Mouse (Mus musculus) neural tube, embryonic 13.5 days (tissue): ENCODE data around the gene Atp6v1g2. TPM values are rescaled to one million over a fixed set of nuclear protein-coding genes. Genes with fewer than 3 reads are reported as not detected.

ENCODE experiments used
- ATAC-seq: fragments of 200-750 bp; cut with Nextera tagmentation; 2 replicates; pipeline ENCODE4 v1.8.0; 2017; ENCODE audit warnings: low read depth, mild to moderate bottlenecking, moderate TSS enrichment, moderate library complexity
- H3K27ac ChIP-seq: fragments of 300-500 bp; sonication (generic); replicated peaks from 2 replicates; pipeline ENCODE4 v1.5.1; 2015; ENCODE audit warnings: moderate library complexity, mild to moderate bottlenecking, inconsistent platforms
- H3K27me3 ChIP-seq: fragments of 300-500 bp; sonication (generic); 2 replicates; pipeline ENCODE4 v1.6.1; 2015; ENCODE audit warnings: mild to moderate bottlenecking, inconsistent platforms
- H3K36me3 ChIP-seq: fragments of 300-500 bp; sonication (generic); 2 replicates; pipeline ENCODE4 v1.6.1; 2015; ENCODE audit warnings: mild to moderate bottlenecking, inconsistent platforms
- H3K4me1 ChIP-seq: fragments of 300-500 bp; sonication (generic); replicated peaks from 2 replicates; pipeline ENCODE4 v1.6.1; 2015; ENCODE audit warnings: inconsistent platforms
- H3K4me2 ChIP-seq: fragments of 300-500 bp; sonication (generic); 2 replicates; pipeline ENCODE4 v1.6.1; 2015; ENCODE audit warnings: inconsistent platforms, mild to moderate bottlenecking, moderate library complexity
- H3K4me3 ChIP-seq: fragments of 300-500 bp; sonication (generic); 2 replicates; pipeline ENCODE4 v1.5.1; 2015; ENCODE audit warnings: mild to moderate bottlenecking, inconsistent platforms
- H3K9ac ChIP-seq: fragments of 300-500 bp; sonication (generic); 2 replicates; pipeline ENCODE4 v1.6.1; 2015; ENCODE audit warnings: moderate library complexity, mild to moderate bottlenecking, inconsistent platforms
- H3K9me3 ChIP-seq: fragments of 300-500 bp; sonication (generic); 2 replicates; pipeline ENCODE4 v1.6.1; 2016; ENCODE audit warnings: inconsistent platforms
- WGBS: fragments of 180-500 bp; shearing (Covaris S2); methylation state at CpG from one replicate; pipeline ENCODE4 v1.1.7; 2015; 5-methylcytosine and 5-hydroxymethylcytosine counted together
- polyA plus RNA-seq: library from polyadenylated mRNA; unstranded; fragments of >200 nt; fragmentation: Nextera tagmentation; extraction: Ambion mirVana; gene quantifications from 2 replicates; pipeline ENCODE4 v1.2.1, GENCODE M21; 2015

Gene Atp6v1g2
- 58.9 and 66.1 TPM in 2 replicates for polyA plus RNA-seq

- peak within 1 kb of the TSS; percentile 97 for H3K4me2 ChIP-seq
- 80% methylated on average over 18 of the region's 18 CpGs for WGBS
- ATAC-seq = no peak
- peak within 1 kb of the TSS; percentile 77 for H3K9ac ChIP-seq
- H3K36me3 ChIP-seq = peaks cover 33% of the 10 kb centered on the region
- H3K4me1 ChIP-seq = peaks cover 44% of the 10 kb centered on the region
- no peaks in the 10 kb centered on the region for H3K9me3 ChIP-seq
- H3K27me3 ChIP-seq = no peaks in the 10 kb centered on the region
- H3K4me3 ChIP-seq = peak within 1 kb of the TSS; percentile 53
- peak within 1 kb of the TSS; percentile 95; the same call in 1 of the 2 replicates for H3K27ac ChIP-seq
Measured at GRCm38 (mm10) chr17:35233114-35233980, at the start of gene Atp6v1g2. Gene Atp6v1g2, plus strand, starts transcription at chr17:35233660.

DNA sequence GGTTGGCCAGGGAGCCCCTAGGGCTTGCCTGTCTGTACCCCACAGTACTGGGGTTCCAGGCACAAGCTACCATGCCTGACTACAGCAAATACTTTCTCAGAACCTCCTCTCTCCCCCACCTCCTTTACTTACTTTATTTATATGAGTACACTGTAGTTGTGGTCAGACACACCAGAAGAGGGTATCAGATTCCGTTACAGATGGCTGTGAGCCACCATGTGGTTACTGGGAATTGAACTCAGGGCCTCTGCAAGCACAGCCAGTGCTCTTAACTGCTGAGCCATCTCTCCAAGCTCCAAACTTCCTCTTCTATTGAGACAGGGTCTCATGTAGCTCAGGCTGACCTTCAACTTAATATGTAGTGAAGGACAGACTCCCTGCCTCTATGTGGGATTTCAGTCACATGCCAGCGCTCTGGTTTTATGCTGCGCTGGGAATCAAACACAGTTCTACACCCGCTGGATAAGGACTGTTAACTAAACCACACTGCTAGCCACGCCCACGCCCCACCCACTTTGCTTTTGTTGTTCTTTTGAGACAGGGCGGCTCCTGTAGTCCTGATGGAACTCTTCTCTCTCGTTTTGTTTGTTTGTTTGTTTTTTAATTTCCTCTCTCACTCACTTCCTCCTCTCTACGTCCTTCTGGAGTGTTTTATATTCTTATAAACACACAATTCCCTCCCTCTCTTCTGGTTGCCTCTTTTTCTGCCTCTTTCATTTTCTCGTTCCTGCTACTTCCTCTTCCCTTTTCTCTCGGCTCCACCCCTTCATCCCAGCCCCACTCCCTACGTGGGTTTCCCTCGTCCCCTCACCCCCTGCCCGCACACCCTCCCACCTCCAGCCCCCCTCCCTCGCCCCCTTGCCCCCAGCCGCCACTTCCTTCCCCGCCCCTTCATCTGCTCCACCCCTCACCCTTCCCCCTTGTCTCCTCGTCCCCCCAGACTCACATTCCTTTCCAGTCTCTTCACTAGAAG lies 47.5 kb upstream of the Atp6v1g2 start:
- peaks cover 7% of the 10 kb centered on the region for H3K4me1 ChIP-seq
- no peaks in the 10 kb centered on the region for H3K36me3 ChIP-seq
- 2% methylated on average over 16 of the region's 18 CpGs for WGBS
- ATAC-seq = peak; percentile 68; the same call in 1 of the 2 replicates
- no peaks in the 10 kb centered on the region for H3K27me3 ChIP-seq
- peak overlapping the region; percentile 36 for H3K4me3 ChIP-seq
- H3K9me3 ChIP-seq = no peaks in the 10 kb centered on the region
- peak overlapping the region; percentile 29 for H3K27ac ChIP-seq
- peak overlapping the region; percentile 38 for H3K9ac ChIP-seq
- peak overlapping the region; percentile 56 for H3K4me2 ChIP-seq

DNA sequence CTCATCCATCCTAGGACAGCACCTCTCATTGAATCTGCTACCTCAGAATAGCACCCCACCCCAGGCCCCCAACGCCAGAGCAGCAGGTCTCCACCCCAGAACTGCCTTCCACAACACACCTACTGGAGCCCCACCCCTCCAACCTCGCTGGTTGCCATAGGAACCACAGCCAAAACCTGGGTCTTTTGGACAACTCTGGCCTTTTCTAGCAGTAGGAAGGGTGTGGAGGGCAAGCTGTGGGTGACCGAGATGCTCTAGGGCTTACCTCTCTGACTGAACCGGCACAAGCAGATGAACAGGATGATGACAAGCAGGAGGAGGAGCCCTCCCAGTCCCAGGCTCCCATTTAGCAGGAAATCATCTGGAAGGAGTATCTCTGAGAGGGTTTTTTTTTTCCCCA lies 46.8 kb upstream of the Atp6v1g2 start:
- peak overlapping the region; percentile 29 for H3K27ac ChIP-seq
- peaks cover 7% of the 10 kb centered on the region for H3K4me1 ChIP-seq
- H3K4me3 ChIP-seq = peak overlapping the region; percentile 36
- H3K27me3 ChIP-seq = no peaks in the 10 kb centered on the region
- no peaks in the 10 kb centered on the region for H3K36me3 ChIP-seq
- 3% methylated on average over 4 of the region's 4 CpGs for WGBS
- H3K9me3 ChIP-seq = no peaks in the 10 kb centered on the region
- ATAC-seq = no peak
- H3K9ac ChIP-seq = 0 out of 2 replicates have a peak overlapping the region, but pooled peaks have one; percentile 38
- peak overlapping the region; percentile 56 for H3K4me2 ChIP-seq

GRCm38 (mm10) chr17:35187345-35187744 lies 46.1 kb upstream of the Atp6v1g2 start:
- Histone ChIP-seq H3K36me3 (no peaks in the 10 kb centered on the region), H3K27ac (no peak overlapping the region), H3K4me1 (peaks cover 7% of the 10 kb centered on the region), H3K4me2 (no peak overlapping the region), H3K27me3 (no peaks in the 10 kb centered on the region), H3K9me3 (no peaks in the 10 kb centered on the region), H3K9ac (no peak overlapping the region), H3K4me3 (no peak overlapping the region)
- ATAC-seq = no peak
- WGBS = 71% methylated on average over 4 of the region's 4 CpGs

- Histone ChIP-seq H3K4me3 (no peak within 1 kb of the TSS), H3K27me3 (no peaks in the 10 kb centered on the region), H3K36me3 (no peaks in the 10 kb centered on the region), H3K27ac (no peak within 1 kb of the TSS), H3K9me3 (no peaks in the 10 kb centered on the region), H3K4me1 (peaks cover 7% of the 10 kb centered on the region), H3K4me2 (no peak within 1 kb of the TSS), H3K9ac (no peak within 1 kb of the TSS)
- 75% methylated on average over 7 of the region's 7 CpGs for WGBS
- no peak for ATAC-seq
Measured at GRCm38 (mm10) chr17:35187959-35188610, 45.4 kb upstream of the Atp6v1g2 start, which contains the start of gene Lst1. Gene Lst1, minus strand, starts transcription at chr17:35188439.

DNA sequence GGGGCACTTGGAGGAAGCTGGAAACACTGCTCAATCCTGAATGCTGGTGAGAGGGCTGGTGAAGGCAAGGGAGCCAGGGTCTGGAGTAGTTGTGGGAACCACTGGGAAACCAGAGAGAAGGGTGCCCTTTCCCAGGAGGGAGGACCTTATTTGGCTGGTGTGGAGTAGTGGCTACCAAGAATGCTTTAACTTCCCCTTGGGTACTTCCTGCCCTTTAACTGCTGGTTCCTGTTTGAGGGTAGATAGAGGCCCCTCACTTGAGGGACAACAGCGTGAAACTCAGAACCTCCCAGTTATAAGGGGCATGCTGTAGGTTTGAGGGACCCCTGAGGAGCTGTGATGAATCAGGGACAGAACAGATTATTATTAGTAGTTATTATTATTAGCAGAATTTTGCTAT lies 44.3 kb upstream of the Atp6v1g2 start:
- H3K9ac ChIP-seq = no peak overlapping the region
- no peak for ATAC-seq
- 67% methylated on average over 1 of the region's 1 CpGs for WGBS

DNA sequence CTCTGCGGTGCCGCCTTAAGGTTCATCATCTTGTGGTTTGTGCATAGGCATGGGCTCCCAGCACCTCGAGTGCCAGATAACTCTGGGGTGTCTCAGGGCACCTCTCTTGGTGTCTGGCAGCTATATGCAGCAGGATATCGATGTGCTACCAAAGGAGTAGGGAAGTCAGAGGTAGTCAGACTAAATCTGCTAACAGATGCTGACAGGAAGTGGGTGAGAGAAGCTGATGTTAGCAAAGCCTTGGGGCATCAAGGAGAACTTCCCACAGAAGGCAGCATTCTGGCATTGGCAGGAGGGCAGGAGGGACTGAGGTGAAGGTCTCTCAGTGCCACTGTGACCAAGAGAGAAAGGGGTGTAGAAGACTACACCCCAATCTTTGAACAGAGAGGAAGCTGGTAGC lies 43.4 kb upstream of the Atp6v1g2 start:
- 70% methylated on average over 4 of the region's 4 CpGs for WGBS
- no peaks in the 10 kb centered on the region for H3K9me3 ChIP-seq
- H3K27me3 ChIP-seq = peaks cover 11% of the 10 kb centered on the region
- no peaks in the 10 kb centered on the region for H3K36me3 ChIP-seq
- no peak for ATAC-seq
- peaks cover 15% of the 10 kb centered on the region for H3K4me1 ChIP-seq
- no peak overlapping the region for H3K27ac ChIP-seq
- H3K4me2 ChIP-seq = no peak overlapping the region
- H3K9ac ChIP-seq = no peak overlapping the region
- no peak overlapping the region for H3K4me3 ChIP-seq

More for the DNA sequence above, 44.3 kb upstream of the Atp6v1g2 start:
- H3K4me2 ChIP-seq = no peak overlapping the region
- no peaks in the 10 kb centered on the region for H3K9me3 ChIP-seq
- no peak overlapping the region for H3K4me3 ChIP-seq
- H3K27me3 ChIP-seq = peaks cover 2% of the 10 kb centered on the region
- no peaks in the 10 kb centered on the region for H3K36me3 ChIP-seq
- H3K4me1 ChIP-seq = peaks cover 7% of the 10 kb centered on the region
- no peak overlapping the region for H3K27ac ChIP-seq

DNA sequence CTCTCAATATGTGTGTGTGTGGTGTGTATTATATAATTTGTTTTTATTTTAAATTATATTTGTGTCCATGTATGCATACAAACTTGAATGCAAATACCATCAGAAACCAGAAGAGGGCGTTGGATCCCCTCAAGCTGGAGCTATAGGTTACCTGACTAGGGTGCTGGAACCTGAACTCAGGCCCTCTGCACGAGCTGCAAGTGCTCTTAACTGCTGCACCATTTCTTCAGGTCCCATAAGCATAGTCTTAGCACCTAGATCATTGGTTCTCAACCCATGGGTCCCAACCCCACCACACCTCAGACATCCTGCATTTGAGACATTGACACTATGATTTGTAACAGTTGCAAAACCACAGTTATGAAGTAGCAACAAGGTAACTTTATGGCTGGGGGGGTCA lies 41.7 kb upstream of the Atp6v1g2 start:
- Histone ChIP-seq H3K9ac (no peak overlapping the region), H3K27ac (no peak overlapping the region), H3K27me3 (peaks cover 28% of the 10 kb centered on the region), H3K4me3 (no peak overlapping the region), H3K9me3 (no peaks in the 10 kb centered on the region), H3K36me3 (no peaks in the 10 kb centered on the region), H3K4me2 (no peak overlapping the region), H3K4me1 (peaks cover 19% of the 10 kb centered on the region)
- WGBS = 67% methylated on average over 2 of the region's 2 CpGs
- no peak for ATAC-seq

GRCm38 (mm10) chr17:35192924-35193323 lies 40.5 kb upstream of the Atp6v1g2 start:
- 82% methylated on average over 5 of the region's 5 CpGs for WGBS
- no peaks in the 10 kb centered on the region for H3K36me3 ChIP-seq

GRCm38 (mm10) chr17:35193881-35194843 lies 39.3 kb upstream of the Atp6v1g2 start, which contains the start of gene Ltb:
Gene Ltb, plus strand, starts transcription at chr17:35194439.
- Histone ChIP-seq H3K36me3 (no peaks in the 10 kb centered on the region), H3K4me1 (peaks cover 19% of the 10 kb centered on the region), H3K9me3 (no peaks in the 10 kb centered on the region), H3K27ac (no peak within 1 kb of the TSS), H3K4me2 (peak within 1 kb of the TSS; percentile 67), H3K4me3 (peak within 1 kb of the TSS; percentile 37; the same call in 1 of the 2 replicates), H3K9ac (peak within 1 kb of the TSS; percentile 60; the same call in 1 of the 2 replicates), H3K27me3 (peaks cover 44% of the 10 kb centered on the region)
- ATAC-seq = no peak
- 73% methylated on average over 28 of the region's 28 CpGs for WGBS

More at GRCm38 (mm10) chr17:35192924-35193323, 40.5 kb upstream of the Atp6v1g2 start:
- Histone ChIP-seq H3K27me3 (peaks cover 34% of the 10 kb centered on the region), H3K4me3 (no peak overlapping the region), H3K9ac (no peak overlapping the region), H3K27ac (no peak overlapping the region), H3K9me3 (no peaks in the 10 kb centered on the region), H3K4me2 (no peak overlapping the region), H3K4me1 (peaks cover 19% of the 10 kb centered on the region)
- no peak for ATAC-seq
